Mouse (Mus musculus): ENCODE results near the gene Rapgef3. TPM values are rescaled to one million over a fixed set of nuclear protein-coding genes. Genes with fewer than 3 reads are reported as not detected.
A peak's percentile ranks its signal among the peaks of the same experiment; 100 is the strongest.

The Rapgef3 gene
- 6.2 and 6.3 TPM in 2 replicates for polyA plus RNA-seq (2016; fragmentation: Nextera tagmentation; extraction: Ambion mirVana)

GRCm38 (mm10) chr15:97767280-97768186 is at the start of gene Rapgef3:
Rapgef3 (minus strand) TSS chr15:97767972.
- no peaks in the 10 kb centered on the region for H3K36me3 ChIP-seq (replicated peaks)
- H3K9ac ChIP-seq: peak within 1 kb of the TSS; percentile 51
- no peaks in the 10 kb centered on the region for H3K9me3 ChIP-seq
- peaks cover 79% of the 10 kb centered on the region for H3K27me3 ChIP-seq
- H3K27ac ChIP-seq: 0 out of 2 replicates have a peak within 1 kb of the TSS, but pooled peaks have one; percentile 2
- H3K4me1 ChIP-seq: peaks cover 35% of the 10 kb centered on the region
- H3K4me3 ChIP-seq (replicated peaks): peak within 1 kb of the TSS; percentile 47
- ATAC-seq (ENCODE audit: low FRiP score): peak; percentile 80
- under 1% methylated on average over 44 of the region's 44 CpGs for WGBS
- peak within 1 kb of the TSS; percentile 95 for H3K4me2 ChIP-seq

GRCm38 (mm10) chr15:97816199-97816994 is 48.6 kb upstream of the Rapgef3 start:
- Histone ChIP-seq H3K4me1 (peaks cover 25% of the 10 kb centered on the region), H3K4me3 (replicated peaks) (no peak overlapping the region), H3K9ac (no peak overlapping the region), H3K27me3 (no peaks in the 10 kb centered on the region), H3K4me2 (no peak overlapping the region), H3K27ac (no peak overlapping the region), H3K36me3 (replicated peaks) (0 out of 2 replicates have a peak, but pooled peaks cover 3% of the 10 kb centered on the region), H3K9me3 (0 out of 2 replicates have a peak, but pooled peaks cover 8% of the 10 kb centered on the region)
- 94% methylated on average over 13 of the region's 17 CpGs for WGBS
- no peak for ATAC-seq (ENCODE audit: low FRiP score)

- Histone ChIP-seq H3K9me3 (0 out of 2 replicates have a peak, but pooled peaks cover under 1% of the 10 kb centered on the region), H3K4me1 (peaks cover 25% of the 10 kb centered on the region), H3K36me3 (replicated peaks) (peaks cover 7% of the 10 kb centered on the region), H3K4me3 (replicated peaks) (no peak overlapping the region), H3K27me3 (no peaks in the 10 kb centered on the region), H3K4me2 (no peak overlapping the region), H3K27ac (no peak overlapping the region), H3K9ac (no peak overlapping the region)
- ATAC-seq (ENCODE audit: low FRiP score): no peak
- 94% methylated on average over 4 of the region's 4 CpGs for WGBS
Observed at GRCm38 (mm10) chr15:97815254-97815653, 47.5 kb upstream of the Rapgef3 start.

GRCm38 (mm10) chr15:97814703-97815102 is 46.9 kb upstream of the Rapgef3 start:
- Histone ChIP-seq H3K4me1 (peaks cover 25% of the 10 kb centered on the region), H3K9me3 (no peaks in the 10 kb centered on the region), H3K4me2 (no peak overlapping the region), H3K27me3 (no peaks in the 10 kb centered on the region), H3K27ac (0 out of 2 replicates have a peak overlapping the region, but pooled peaks have one; percentile 19), H3K36me3 (replicated peaks) (peaks cover 12% of the 10 kb centered on the region), H3K4me3 (replicated peaks) (no peak overlapping the region), H3K9ac (no peak overlapping the region)
- ATAC-seq (ENCODE audit: low FRiP score): no peak
- 64% methylated on average over 5 of the region's 5 CpGs for WGBS

- peak overlapping the region; percentile 53; the same call in 1 of the 2 replicates for H3K27ac ChIP-seq
- no peak for ATAC-seq (ENCODE audit: low FRiP score)
Observed at GRCm38 (mm10) chr15:97813452-97814204, 45.9 kb upstream of the Rapgef3 start.

GRCm38 (mm10) chr15:97812875-97813274 is 45.1 kb upstream of the Rapgef3 start:
- WGBS: 69% methylated on average over 7 of the region's 7 CpGs
- H3K36me3 ChIP-seq (replicated peaks): peaks cover 29% of the 10 kb centered on the region
- ATAC-seq (ENCODE audit: low FRiP score): no peak
- H3K27ac ChIP-seq: 0 out of 2 replicates have a peak overlapping the region, but pooled peaks have one; percentile 25
- no peak overlapping the region for H3K9ac ChIP-seq
- no peaks in the 10 kb centered on the region for H3K9me3 ChIP-seq
- H3K4me1 ChIP-seq: peaks cover 25% of the 10 kb centered on the region
- H3K4me2 ChIP-seq: no peak overlapping the region
- no peak overlapping the region for H3K4me3 ChIP-seq (replicated peaks)
- H3K27me3 ChIP-seq: no peaks in the 10 kb centered on the region

More at GRCm38 (mm10) chr15:97813452-97814204, 45.9 kb upstream of the Rapgef3 start:
- Histone ChIP-seq H3K36me3 (replicated peaks) (peaks cover 22% of the 10 kb centered on the region), H3K4me3 (replicated peaks) (no peak overlapping the region), H3K9ac (no peak overlapping the region), H3K9me3 (no peaks in the 10 kb centered on the region), H3K27me3 (no peaks in the 10 kb centered on the region), H3K4me1 (peaks cover 25% of the 10 kb centered on the region), H3K4me2 (no peak overlapping the region)
- 49% methylated on average over 21 of the region's 21 CpGs for WGBS

- no peak overlapping the region for H3K9ac ChIP-seq
- peaks cover 37% of the 10 kb centered on the region for H3K36me3 ChIP-seq (replicated peaks)
Observed at GRCm38 (mm10) chr15:97812126-97812525, 44.4 kb upstream of the Rapgef3 start.

GRCm38 (mm10) chr15:97811307-97811706 is 43.5 kb upstream of the Rapgef3 start:
- Histone ChIP-seq H3K4me2 (no peak overlapping the region), H3K27ac (no peak overlapping the region), H3K36me3 (replicated peaks) (peaks cover 45% of the 10 kb centered on the region), H3K27me3 (no peaks in the 10 kb centered on the region), H3K9me3 (no peaks in the 10 kb centered on the region), H3K4me3 (replicated peaks) (no peak overlapping the region), H3K4me1 (peaks cover 25% of the 10 kb centered on the region), H3K9ac (0 out of 2 replicates have a peak overlapping the region, but pooled peaks have one; percentile 26)
- ATAC-seq (ENCODE audit: low FRiP score): no peak
- WGBS: 85% methylated on average over 9 of the region's 9 CpGs

More at GRCm38 (mm10) chr15:97812126-97812525, 44.4 kb upstream of the Rapgef3 start:
- WGBS: 88% methylated on average over 6 of the region's 6 CpGs
- no peak overlapping the region for H3K4me3 ChIP-seq (replicated peaks)
- H3K9me3 ChIP-seq: no peaks in the 10 kb centered on the region
- H3K4me2 ChIP-seq: no peak overlapping the region
- H3K27ac ChIP-seq: peak overlapping the region; percentile 36; the same call in 1 of the 2 replicates
- no peaks in the 10 kb centered on the region for H3K27me3 ChIP-seq
- ATAC-seq (ENCODE audit: low FRiP score): no peak
- H3K4me1 ChIP-seq: peaks cover 25% of the 10 kb centered on the region

- ATAC-seq (ENCODE audit: low FRiP score): no peak
- WGBS: 84% methylated on average over 5 of the region's 5 CpGs
- no peaks in the 10 kb centered on the region for H3K27me3 ChIP-seq
- H3K9me3 ChIP-seq: no peaks in the 10 kb centered on the region
- peaks cover 48% of the 10 kb centered on the region for H3K36me3 ChIP-seq (replicated peaks)
- H3K4me3 ChIP-seq (replicated peaks): no peak overlapping the region
- H3K4me2 ChIP-seq: no peak overlapping the region
- peaks cover 25% of the 10 kb centered on the region for H3K4me1 ChIP-seq
- no peak overlapping the region for H3K27ac ChIP-seq
- no peak overlapping the region for H3K9ac ChIP-seq
Observed at GRCm38 (mm10) chr15:97810399-97810798, 42.6 kb upstream of the Rapgef3 start.

- Histone ChIP-seq H3K4me3 (replicated peaks) (no peak overlapping the region), H3K9me3 (no peaks in the 10 kb centered on the region), H3K36me3 (replicated peaks) (peaks cover 49% of the 10 kb centered on the region), H3K27ac (no peak overlapping the region), H3K4me1 (peaks cover 25% of the 10 kb centered on the region), H3K9ac (no peak overlapping the region), H3K4me2 (no peak overlapping the region), H3K27me3 (no peaks in the 10 kb centered on the region)
- whole genome bisulfite sequencing: 87% methylated on average over 5 of the region's 5 CpGs
- ATAC-seq (ENCODE audit: low FRiP score): no peak
Observed at GRCm38 (mm10) chr15:97809942-97810341, 42.2 kb upstream of the Rapgef3 start.

GRCm38 (mm10) chr15:97809206-97809605 is 41.4 kb upstream of the Rapgef3 start:
- WGBS: 88% methylated on average over 14 of the region's 14 CpGs

More at GRCm38 (mm10) chr15:97809206-97809605, 41.4 kb upstream of the Rapgef3 start:
- Histone ChIP-seq H3K27ac (no peak overlapping the region), H3K9me3 (no peaks in the 10 kb centered on the region), H3K9ac (no peak overlapping the region), H3K4me3 (replicated peaks) (no peak overlapping the region), H3K4me2 (no peak overlapping the region), H3K4me1 (peaks cover 23% of the 10 kb centered on the region), H3K27me3 (no peaks in the 10 kb centered on the region), H3K36me3 (replicated peaks) (peaks cover 55% of the 10 kb centered on the region)
- no peak for ATAC-seq (ENCODE audit: low FRiP score)
